Mouse (Mus musculus) activated CD4-positive, CD25-positive, alpha-beta regulatory T cell, adult 4 months (primary cell): ENCODE data around the gene Mif4gd. TPM values are rescaled to one million over a fixed set of nuclear protein-coding genes. Genes with fewer than 3 reads are reported as not detected.

Experiments used
- ATAC-seq: one replicate; pipeline ENCODE4 v1.8.0; 2017
- polyA plus RNA-seq, 2 experiments: library from polyadenylated mRNA; unstranded; fragments of 100-300 nt; shearing (Covaris generic); gene quantifications; one replicate each; pipeline ENCODE4 v1.2.1; 2017

The Mif4gd gene
- polyA plus RNA-seq, 2 experiments from 2014 or later, result 230 to 231 TPM

DNA sequence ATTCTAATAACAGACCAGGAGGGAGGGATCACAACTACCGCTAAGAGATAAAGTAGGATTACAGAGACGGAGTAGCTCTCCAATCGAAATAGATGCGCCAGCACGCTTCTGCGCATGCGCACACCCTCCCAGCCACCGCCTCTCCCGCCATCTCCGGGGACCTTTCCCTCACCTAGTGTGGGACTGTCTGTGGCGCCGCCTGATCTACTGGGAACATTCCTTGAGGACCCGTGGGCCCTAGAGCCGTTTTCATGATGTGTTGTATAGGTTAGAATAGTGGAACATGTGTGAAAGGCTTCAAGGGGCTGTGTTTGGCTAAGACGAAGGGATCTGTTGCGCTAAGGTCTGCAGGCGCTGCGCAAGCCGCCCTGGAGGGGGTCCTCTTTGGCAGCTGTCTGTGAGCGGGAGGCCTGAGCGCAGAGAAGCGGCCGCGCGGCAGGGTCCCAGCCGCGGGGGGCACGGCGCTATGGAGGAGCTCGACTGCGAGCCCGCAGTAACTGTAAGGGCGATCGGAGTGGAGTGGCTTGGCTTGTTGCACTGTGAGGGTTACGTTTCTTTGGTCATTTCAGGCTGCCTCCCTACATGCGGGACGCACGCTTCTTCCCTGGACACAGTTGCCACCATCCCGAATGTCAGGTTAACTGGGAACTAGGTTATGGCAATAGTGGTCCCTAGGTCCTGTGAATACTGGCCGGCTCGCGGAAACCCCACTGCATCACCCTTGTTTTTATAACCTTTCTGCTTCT, 48.5 kb downstream of the Mif4gd start, which contains the start of gene Nup85:
TSS of gene Nup85 (plus strand) at position 371 of the 746 bp plus-strand sequence.
- ATAC-seq, result peak; percentile 82

DNA sequence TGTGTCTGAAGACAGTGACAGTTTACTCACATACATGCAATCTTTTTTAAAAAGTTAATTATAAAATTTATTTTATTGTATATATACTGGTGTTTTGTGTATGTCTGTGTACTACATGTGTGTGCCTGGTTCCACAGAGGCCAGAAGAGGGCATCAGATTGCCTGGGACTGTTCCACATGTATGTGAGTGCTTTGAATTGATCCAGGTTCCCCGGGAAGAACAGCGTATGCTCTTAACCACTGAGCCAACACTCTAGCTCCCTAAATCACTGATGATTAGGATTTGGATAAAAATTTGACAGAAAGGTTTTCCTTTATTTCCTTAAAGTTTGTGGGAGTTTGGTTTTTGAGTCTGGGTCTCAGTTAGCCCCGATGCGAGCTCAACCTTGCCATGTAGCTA, 49.4 kb downstream of the Mif4gd start:
- no peak for ATAC-seq

Other genes with a start within 250 kb of the Mif4gd start
- gene Hid1, start 245.2 kb downstream of the Mif4gd start, polyA plus RNA-seq, result 1 to 10 TPM; 2.6 to 3.2 TPM
- gene Cdr2l, start 231.1 kb downstream of the Mif4gd start, polyA plus RNA-seq, result under 1 TPM in 1 of 2 experiments, not detected in 1; 0.12 TPM
- 100 to 1,000 TPM; 206 to 214 TPM for gene Mrpl58, start 209.2 kb downstream of the Mif4gd start, polyA plus RNA-seq
- gene Atp5h, start 193.0 kb downstream of the Mif4gd start, polyA plus RNA-seq, result 100 to 1,000 TPM; 705 to 855 TPM
- 10 to 100 TPM in 1 of 2 experiments, 1 to 10 TPM in 1; 6.9 to 12.2 TPM for gene Kctd2, start 192.8 kb downstream of the Mif4gd start, polyA plus RNA-seq
- not detected for gene Trim80, start 172.4 kb downstream of the Mif4gd start, polyA plus RNA-seq
- 1 to 10 TPM; 2.9 to 3.1 TPM for gene Slc16a5, start 150.5 kb downstream of the Mif4gd start, polyA plus RNA-seq
- 10 to 100 TPM; 49.9 to 59.3 TPM for gene Armc7, start 137.3 kb downstream of the Mif4gd start, polyA plus RNA-seq
- 100 to 1,000 TPM; 287 to 293 TPM for gene Nt5c, start 121.1 kb downstream of the Mif4gd start, polyA plus RNA-seq
- gene Jpt1, start 98.6 kb downstream of the Mif4gd start, polyA plus RNA-seq, result 100 to 1,000 TPM; 506 to 510 TPM
- gene Sumo2, start 76.7 kb downstream of the Mif4gd start, polyA plus RNA-seq, result 100 to 1,000 TPM; 724 to 797 TPM
- gene Nup85, start 48.5 kb downstream of the Mif4gd start, polyA plus RNA-seq, result 10 to 100 TPM; 36.8 to 39.0 TPM
- 10 to 100 TPM; 28.2 to 29.8 TPM for gene Mrps7, start 9.0 kb downstream of the Mif4gd start, polyA plus RNA-seq
- 10 to 100 TPM; 23.1 to 26.5 TPM for gene Gga3, start 8.9 kb downstream of the Mif4gd start, polyA plus RNA-seq
- 10 to 100 TPM; 68.7 to 90.3 TPM for gene Slc25a19, start 15.3 kb upstream of the Mif4gd start, polyA plus RNA-seq
- 10 to 100 TPM; 28.3 to 34.4 TPM for gene Grb2, start 95.6 kb upstream of the Mif4gd start, polyA plus RNA-seq
- gene Tmem94, start 152.5 kb upstream of the Mif4gd start, polyA plus RNA-seq, result 10 to 100 TPM in 1 of 2 experiments, 1 to 10 TPM in 1; 9.2 to 14.6 TPM
- under 1 TPM; 0.46 to 0.79 TPM for gene Caskin2, start 200.7 kb upstream of the Mif4gd start, polyA plus RNA-seq
- gene Tsen54, start 201.8 kb upstream of the Mif4gd start, polyA plus RNA-seq, result 10 to 100 TPM in 1 of 2 experiments, 1 to 10 TPM in 1; 8.9 to 11.9 TPM
- gene Llgl2, start 211.1 kb upstream of the Mif4gd start, polyA plus RNA-seq, result 1 to 10 TPM; 6.3 TPM
- gene Myo15b, start 245.4 kb upstream of the Mif4gd start, polyA plus RNA-seq, result not detected